Comparison of ENCODE assay signal across 22 mouse cellular contexts in genomic region chr16:11460210-11460609, GRCm38 (mm10).
DNase-seq lines count a peak whose midpoint lies in the region; ATAC-seq and TF ChIP-seq lines count a peak whose summit lies in the region.
"Had no signal": no experiment of that assay in that cellular context is flagged by ENCODE, and none has a peak within 500 bp of the region (broad histone marks: within the 10 kb centered on the region; RNA-seq: fewer than 3 reads in every experiment).

No protein-coding gene starts in this region.

- H3K9me3 ChIP-seq in heart, embryonic 11.5 days (replicated peaks; ENCODE audit: control insufficient read depth, low read length), result no peaks in the 10 kb centered on the region
- no peaks in the 10 kb centered on the region for H3K9me3 ChIP-seq in CH12.LX (replicated peaks; ENCODE audit: low read length)
- H3K9me3 ChIP-seq in intestine, postnatal 0 days (ENCODE audit: control insufficient read depth), result no peaks in the 10 kb centered on the region
- H3K9me3 ChIP-seq: forebrain, embryonic 10.5 days; limb, embryonic 13.5 days; lung, embryonic 15.5 days; midbrain, embryonic 15.5 days; neural tube, embryonic 15.5 days had no signal

- TF ChIP-seq EP300 in CH12.LX (IDR thresholded peaks at IDR 0.05; ENCODE audit: low read length), result no peak

- TF ChIP-seq RAD21 in CH12.LX (IDR thresholded peaks at IDR 0.05; ENCODE audit: low read depth, low read length), result no peak

- 91% methylated on average over 1 of the region's 1 CpGs for WGBS in heart, embryonic 11.5 days (ENCODE audit: insufficient replicate concordance)
- WGBS in intestine, postnatal 0 days, result 98% methylated on average over 1 of the region's 1 CpGs

- no peaks in the 10 kb centered on the region for H3K79me2 ChIP-seq in CH12.LX (replicated peaks; ENCODE audit: control insufficient read depth, extremely low read depth, insufficient read depth, poor library complexity, severe bottlenecking)

- dilution Hi-C loops in CH12.LX (cut with MboI; ENCODE audit: extremely low pct_ligation_motif_present, extremely low pct_unique_long_range_greater_than_20kb, low sequenced_read_pairs), result no loop called here

- H3K27ac ChIP-seq in heart, embryonic 11.5 days (ENCODE audit: low read depth, low read length), result peak overlapping the region; percentile 90
- H3K27ac ChIP-seq in CH12.LX (ENCODE audit: insufficient read depth, low read depth), result no peak overlapping the region
- H3K27ac ChIP-seq in intestine, postnatal 0 days (ENCODE audit: low read depth, low read length), result no peak overlapping the region
- H3K27ac ChIP-seq: forebrain, embryonic 10.5 days; hindbrain, embryonic 14.5 days; liver, embryonic 14.5 days; midbrain, embryonic 15.5 days had no signal

- H3K4me3 ChIP-seq in heart, embryonic 11.5 days (ENCODE audit: low read depth, low read length), result no peak overlapping the region
- H3K4me3 ChIP-seq in CH12.LX (replicated peaks in 1 of 3; ENCODE audit: low read depth in 2 of 3, low read length in 2 of 3, poor library complexity in 1 of 3), result no peak overlapping the region
- no peak overlapping the region for H3K4me3 ChIP-seq in intestine, postnatal 0 days (ENCODE audit: low read depth, low read length)
- H3K4me3 ChIP-seq: forebrain, embryonic 10.5 days; heart, adult 2 months; limb, embryonic 13.5 days; lung, embryonic 15.5 days; midbrain, embryonic 15.5 days; neural tube, embryonic 15.5 days had no signal

- in situ Hi-C loops in CH12.LX (cut with MboI; ENCODE audit: low pct_ligation_motif_present, low pct_unique_long_range_greater_than_20kb, low sequenced_read_pairs), result loop anchor here (10.0 to 25.0 kb wide), 2 partner anchors 145 to 452 kb away; partner anchors contain the start of gene Cpped1

- no peak overlapping the region; the same call in 1 of the 2 replicates for H3K9ac ChIP-seq in heart, embryonic 11.5 days (ENCODE audit: low read depth, low read length)
- H3K9ac ChIP-seq in CH12.LX (ENCODE audit: insufficient read depth, low read depth), result no peak overlapping the region
- no peak overlapping the region for H3K9ac ChIP-seq in intestine, postnatal 0 days (ENCODE audit: low read depth, low read length)
- H3K9ac ChIP-seq: forebrain, postnatal 0 days; hindbrain, embryonic 14.5 days; limb, embryonic 13.5 days; liver, embryonic 14.5 days; lung, embryonic 15.5 days; midbrain, embryonic 15.5 days; neural tube, embryonic 15.5 days had no signal

- DNase-seq in heart, adult 18-20 months, result no peak
- peak; percentile 42 for DNase-seq in layer of hippocampus, adult 11-12 months (ENCODE audit: low spot score)
- no peak for DNase-seq in layer of hippocampus, postnatal 10 days (ENCODE audit: low spot score in 2 of 2)
- no peak for DNase-seq in CH12.LX (ENCODE audit: extremely low read depth)
- DNase-seq in layer of hippocampus, adult 9-10 months (ENCODE audit: low spot score), result peak; percentile 29
- no peak for DNase-seq in retina, postnatal 1 day
- DNase-seq: adrenal gland, postnatal 36 days; cerebellum, adult 2 months; cerebellum, postnatal 36 days; forebrain, postnatal 0 days; heart, adult 2 months; kidney, postnatal 4 days; right cerebral cortex, postnatal 25 days had no signal

- H3K27me3 ChIP-seq in heart, embryonic 11.5 days (ENCODE audit: control insufficient read depth, insufficient read depth, low read length), result no peaks in the 10 kb centered on the region
- no peaks in the 10 kb centered on the region for H3K27me3 ChIP-seq in CH12.LX (replicated peaks)
- H3K27me3 ChIP-seq in intestine, postnatal 0 days (replicated peaks; ENCODE audit: control insufficient read depth, insufficient read depth, low read length), result no peaks in the 10 kb centered on the region
- H3K27me3 ChIP-seq: limb, embryonic 13.5 days; lung, embryonic 15.5 days; midbrain, embryonic 15.5 days; neural tube, embryonic 15.5 days had no signal

- no peak for TF ChIP-seq POLR2A in CH12.LX (IDR thresholded peaks at IDR 0.05; ENCODE audit: low read depth, low read length)

- peaks cover 18% of the 10 kb centered on the region for H3K4me1 ChIP-seq in heart, embryonic 11.5 days (ENCODE audit: control insufficient read depth, insufficient read depth, low read length)
- peaks cover 26 to 89% of the 10 kb centered on the region in 2 experiments for H3K4me1 ChIP-seq in CH12.LX (ENCODE audit: control insufficient read depth in 1 of 2, insufficient read depth in 2 of 2)
- H3K4me1 ChIP-seq in intestine, postnatal 0 days (replicated peaks; ENCODE audit: control insufficient read depth, insufficient read depth, low read length), result 0 out of 2 replicates have a peak, but pooled peaks cover 6% of the 10 kb centered on the region
- H3K4me1 ChIP-seq: midbrain, embryonic 15.5 days had no signal

- no peak overlapping the region for H3K4me2 ChIP-seq in heart, embryonic 11.5 days
- H3K4me2 ChIP-seq in CH12.LX (ENCODE audit: insufficient read depth, low read depth, poor library complexity, severe bottlenecking), result no peak overlapping the region
- H3K4me2 ChIP-seq in intestine, postnatal 0 days (replicated peaks; ENCODE audit: low read depth), result no peak overlapping the region
- H3K4me2 ChIP-seq: hindbrain, embryonic 14.5 days; limb, embryonic 13.5 days; lung, embryonic 15.5 days; midbrain, embryonic 15.5 days; neural tube, embryonic 15.5 days had no signal

- TF ChIP-seq CTCF in CH12.LX (conservative IDR thresholded peaks at IDR 0.05 in 1 of 2, IDR thresholded peaks at IDR 0.05 in 1 of 2; ENCODE audit: low read depth in 2 of 2, low read length in 2 of 2), result no peak
- TF ChIP-seq CTCF in intestine, postnatal 0 days (IDR thresholded peaks at IDR 0.05; ENCODE audit: low read depth), result no peak

- ATAC-seq in heart, embryonic 11.5 days (replicated peaks; ENCODE audit: insufficient number of reproducible peaks, low FRiP score, low TSS enrichment), result no peak
- ATAC-seq in intestine, postnatal 0 days, result no peak
- ATAC-seq: forebrain, postnatal 0 days; midbrain, embryonic 15.5 days had no signal

- no peaks in the 10 kb centered on the region for H3K36me3 ChIP-seq in heart, embryonic 11.5 days (ENCODE audit: control insufficient read depth, insufficient read depth, low read length)
- peaks cover 0 to 2% of the 10 kb centered on the region in 2 experiments for H3K36me3 ChIP-seq in CH12.LX (replicated peaks in 1 of 2; ENCODE audit: control insufficient read depth in 1 of 2, insufficient read depth in 1 of 2, low read length in 1 of 2)
- H3K36me3 ChIP-seq in intestine, postnatal 0 days (ENCODE audit: control insufficient read depth, insufficient read depth), result peaks cover 5% of the 10 kb centered on the region; the same call in 1 of the 2 replicates
- H3K36me3 ChIP-seq: forebrain, embryonic 10.5 days; lung, embryonic 15.5 days; midbrain, embryonic 15.5 days had no signal

TF ChIP-seq in CH12.LX, 34 proteins besides CTCF, POLR2A, EP300 and RAD21:
- TF ChIP-seq SMC3 (IDR thresholded peaks at IDR 0.05; ENCODE audit: low read depth, low read length) (no peak), BHLHE40 (IDR thresholded peaks at IDR 0.05; ENCODE audit: low read depth, low read length) (no peak), ZC3H11A (IDR thresholded peaks at IDR 0.05; ENCODE audit: low read depth, low read length) (no peak), TBP (conservative IDR thresholded peaks at IDR 0.05; ENCODE audit: low read depth, low read length) (no peak), NELFE (IDR thresholded peaks at IDR 0.05; ENCODE audit: low read depth, low read length) (no peak), UBTF (IDR thresholded peaks at IDR 0.05; ENCODE audit: low read depth, low read length) (no peak), MAFK (IDR thresholded peaks at IDR 0.05; ENCODE audit: insufficient replicate concordance, low read length) (peak; percentile 16; the same call in 1 of the 2 replicates), SIN3A (IDR thresholded peaks at IDR 0.05; ENCODE audit: low read length) (no peak), JUND (conservative IDR thresholded peaks at IDR 0.05; ENCODE audit: low read depth, low read length) (no peak)

Comparison
In these comparisons a context has a peak if more than half of its experiments do, and no peak if none do; other contexts are left out.
1. DNase-seq: peak in layer of hippocampus, adult 11-12 months (single experiment) and layer of hippocampus, adult 9-10 months (single experiment); none in heart, adult 18-20 months (0 of 2), layer of hippocampus, postnatal 10 days (0 of 2), CH12.LX (single experiment) and retina, postnatal 1 day (single experiment).